Mouse (Mus musculus): Measurements from ENCODE around the gene Tspo2.

Gene Tspo2

DNA sequence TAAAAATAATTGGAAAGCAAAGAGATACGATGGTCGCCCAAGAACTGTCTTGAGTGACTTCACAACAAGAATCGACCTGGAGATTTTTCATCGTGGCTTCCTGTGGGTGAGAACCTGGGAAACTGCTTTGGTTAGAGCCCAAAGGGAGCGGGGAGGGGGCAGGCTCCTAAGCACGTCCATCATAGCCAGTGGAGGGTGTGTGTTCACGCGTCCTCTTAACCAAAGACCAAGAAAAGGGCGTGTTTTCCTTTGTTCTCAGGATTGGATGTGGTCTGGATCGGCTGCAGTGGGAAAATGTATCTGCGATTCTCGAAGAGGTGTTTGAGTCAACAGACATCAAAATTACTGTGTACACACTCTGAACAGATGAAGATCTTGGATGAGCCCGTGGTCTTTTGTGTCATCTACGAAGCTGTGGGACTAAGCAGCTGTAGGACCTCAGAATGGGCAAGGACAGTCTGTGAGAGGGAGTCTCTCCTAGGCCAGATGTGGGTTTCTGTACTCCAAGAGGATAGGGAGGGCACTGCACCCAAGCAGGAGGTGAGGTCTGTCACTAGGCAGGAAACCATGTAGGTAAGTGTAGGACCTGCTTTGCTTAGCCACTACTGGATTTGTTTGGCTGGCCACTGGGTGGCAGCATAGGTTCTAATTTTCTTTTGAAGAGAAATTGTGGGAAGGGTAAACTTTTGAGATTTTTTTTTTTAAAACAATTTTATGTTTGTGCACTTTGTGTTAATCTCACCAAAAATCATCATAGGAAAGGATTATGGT is 34.7 kb downstream of the Tspo2 start:
- DNase-seq: peak; percentile 69

DNA sequence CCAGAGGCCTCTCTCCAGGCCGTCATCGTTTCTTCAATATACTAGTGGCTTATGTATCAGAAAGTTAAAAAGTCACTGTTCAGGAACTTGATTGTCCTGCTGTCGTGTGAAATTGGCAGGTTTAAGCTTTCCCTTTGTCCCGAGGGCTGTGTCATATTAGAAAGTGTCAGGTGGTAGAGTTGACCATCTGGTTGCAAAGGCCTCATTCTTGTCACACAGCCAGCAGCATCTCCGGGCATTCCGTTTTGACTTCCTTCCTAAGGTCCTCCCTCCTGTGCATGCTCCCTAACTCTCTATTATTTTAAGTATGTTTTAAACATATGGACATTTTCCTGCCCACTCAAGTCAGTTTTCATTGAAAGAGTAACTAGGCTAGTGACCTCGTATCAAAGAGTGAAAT is 35.3 kb downstream of the Tspo2 start:
- DNase-seq: no peak

DNA sequence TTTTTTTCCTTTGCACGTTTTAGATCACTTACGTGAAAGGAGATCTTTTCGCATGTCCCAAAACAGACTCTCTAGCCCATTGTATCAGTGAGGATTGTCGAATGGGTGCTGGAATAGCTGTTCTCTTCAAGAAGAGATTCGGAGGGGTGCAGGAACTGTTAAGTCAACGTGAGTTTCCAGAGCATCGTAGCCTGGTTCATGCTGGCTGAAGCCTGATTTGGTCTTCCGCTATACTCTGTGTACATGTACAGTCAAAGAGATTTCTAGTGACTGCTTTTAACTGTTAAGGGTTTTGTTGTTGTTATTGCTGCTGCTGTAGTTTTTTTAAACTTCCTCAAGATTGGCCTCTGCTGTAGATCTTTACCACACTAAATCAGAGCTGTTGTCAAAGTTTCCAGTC is 40.1 kb downstream of the Tspo2 start:
- DNase-seq: no peak

DNA sequence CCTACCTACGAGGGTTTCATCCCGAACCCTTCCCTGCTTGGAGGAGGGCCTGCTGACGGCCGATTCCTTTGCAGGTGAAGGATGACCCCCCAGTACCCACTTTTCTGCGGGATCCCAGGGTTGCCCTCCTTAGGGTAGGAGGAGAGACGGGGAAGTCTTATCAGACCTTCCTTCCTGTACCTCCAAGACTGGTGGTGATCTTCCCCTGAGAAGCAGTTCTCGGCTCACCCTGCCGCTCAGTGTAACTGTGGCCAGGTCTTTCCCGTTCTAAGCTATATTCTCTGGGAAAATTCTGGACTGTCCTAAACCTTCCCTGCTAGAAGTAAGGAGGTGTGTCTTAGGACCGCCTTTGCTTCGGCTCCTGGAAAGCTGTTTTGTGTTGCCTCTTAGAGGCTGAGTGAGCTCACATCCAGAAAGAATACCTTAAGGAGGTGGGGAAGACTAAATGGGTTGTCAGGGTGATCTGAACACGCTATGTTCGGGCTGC is 41.0 kb downstream of the Tspo2 start:
- DNase-seq: no peak

DNA sequence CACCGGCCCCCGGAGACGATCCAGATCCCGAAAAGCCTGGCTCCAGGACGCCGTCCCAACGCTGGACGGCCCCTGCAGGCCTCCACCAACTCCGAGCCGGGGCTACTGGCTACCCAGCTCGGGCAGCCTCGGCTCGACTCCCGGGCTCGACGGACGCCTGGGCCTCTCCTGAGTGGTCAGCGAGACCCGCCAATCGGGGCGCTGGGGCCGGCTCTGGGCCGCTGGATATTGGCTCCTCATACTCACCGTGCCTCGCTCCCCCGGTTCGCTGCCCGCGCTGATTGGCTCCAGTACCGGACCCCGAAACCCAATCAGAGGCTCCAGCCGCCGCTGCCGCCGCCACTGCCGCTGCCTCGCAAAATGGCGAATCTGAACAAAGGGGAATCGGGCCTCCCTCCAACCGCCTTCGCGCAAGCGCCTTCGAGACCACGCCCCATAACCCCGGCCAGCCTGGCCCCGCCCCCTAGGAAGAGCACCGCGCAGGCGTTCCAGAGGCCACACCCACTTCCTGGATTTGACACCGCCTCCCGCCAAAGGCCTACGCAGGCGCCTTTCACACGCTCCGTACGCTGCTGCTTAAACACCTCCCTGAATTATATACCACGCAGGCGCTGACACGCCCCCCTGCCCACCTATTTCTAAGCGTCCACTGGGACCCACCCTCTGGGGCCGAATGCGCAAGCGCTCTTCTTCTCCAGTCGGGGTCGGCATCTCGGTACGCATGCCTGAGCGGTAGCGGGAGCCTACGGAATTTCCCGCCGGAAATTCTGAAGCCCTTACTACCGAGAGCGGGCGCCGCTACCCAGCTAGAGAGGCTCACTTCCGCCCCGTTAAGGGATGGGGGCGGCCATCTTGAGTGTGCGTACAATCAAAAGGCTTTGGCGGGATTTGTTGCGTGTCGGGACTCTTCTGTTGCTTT is 41.7 kb downstream of the Tspo2 start, which contains the start of the genes Nfya and Oard1:
TSS of gene Nfya (minus strand) at position 527 of the 919 bp plus-strand sequence.
TSS of gene Oard1 (plus strand) at position 635 of the 919 bp plus-strand sequence.
- peak; percentile 100 for DNase-seq

DNA sequence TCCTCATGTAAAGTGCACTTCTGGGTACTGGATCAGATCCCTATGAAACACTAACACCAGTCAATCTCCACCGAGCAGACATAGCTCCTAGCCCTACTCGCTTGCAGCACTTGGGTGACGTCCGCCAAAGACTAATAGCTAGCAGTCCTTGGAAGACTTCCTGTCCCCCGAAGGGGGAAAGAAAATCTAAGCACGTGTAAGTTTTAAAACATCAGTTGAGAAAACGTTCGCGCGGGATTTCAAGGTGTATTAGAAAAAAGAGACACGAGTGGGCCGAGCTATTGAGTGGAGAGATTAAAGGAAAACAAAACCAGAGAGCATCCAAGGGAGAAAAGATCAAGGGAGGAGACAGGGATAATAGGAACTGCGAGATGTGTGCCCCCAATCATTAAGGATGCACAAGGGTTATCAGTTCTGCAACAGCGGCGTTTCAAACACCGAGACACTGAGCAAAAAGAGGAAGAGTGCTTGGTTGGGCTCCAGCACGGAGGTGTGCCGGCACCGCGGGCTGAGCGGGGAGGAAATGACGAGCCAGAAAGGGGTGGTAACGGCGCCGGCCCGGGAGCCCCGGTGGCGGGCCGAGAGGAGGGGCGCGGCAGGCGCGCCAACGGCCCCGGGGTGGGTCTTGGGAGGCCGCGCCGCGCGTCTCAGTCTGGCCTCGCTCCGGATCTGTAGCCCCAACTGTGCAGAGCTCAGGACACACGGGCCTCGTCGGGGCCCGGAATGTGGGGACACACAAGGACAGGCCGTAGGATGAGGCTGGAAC is 42.6 kb downstream of the Tspo2 start:
- peak; percentile 84 for DNase-seq

DNA sequence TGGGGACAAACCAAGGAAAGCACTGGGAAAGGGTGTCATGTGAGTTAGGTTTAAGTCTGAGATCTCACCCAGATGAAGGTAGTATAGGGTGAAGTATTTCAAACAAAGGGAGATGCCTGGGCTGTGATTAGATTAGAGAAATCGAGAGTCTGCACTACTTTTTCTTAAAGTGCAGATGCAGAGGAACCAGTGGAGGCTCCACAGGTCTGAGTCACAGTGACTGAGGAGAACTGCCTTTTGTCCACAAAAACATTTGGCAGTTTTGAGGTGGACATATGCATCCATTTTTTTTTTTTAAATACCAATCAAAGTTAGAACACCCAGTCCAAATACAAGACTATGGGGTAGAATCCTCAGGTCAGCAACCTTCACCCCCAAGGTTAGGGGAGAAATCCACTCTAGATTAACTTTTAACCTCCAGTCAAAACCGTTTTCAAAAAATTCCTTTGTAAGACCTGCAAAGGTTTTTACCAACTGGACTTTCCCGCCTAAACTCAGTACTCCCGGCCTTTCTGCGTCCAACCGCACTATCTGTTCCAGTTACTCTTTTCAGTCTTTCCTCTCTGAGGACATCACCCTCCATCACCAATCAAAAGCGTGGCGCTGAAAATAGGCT is 43.3 kb downstream of the Tspo2 start:
- no peak for DNase-seq

DNA sequence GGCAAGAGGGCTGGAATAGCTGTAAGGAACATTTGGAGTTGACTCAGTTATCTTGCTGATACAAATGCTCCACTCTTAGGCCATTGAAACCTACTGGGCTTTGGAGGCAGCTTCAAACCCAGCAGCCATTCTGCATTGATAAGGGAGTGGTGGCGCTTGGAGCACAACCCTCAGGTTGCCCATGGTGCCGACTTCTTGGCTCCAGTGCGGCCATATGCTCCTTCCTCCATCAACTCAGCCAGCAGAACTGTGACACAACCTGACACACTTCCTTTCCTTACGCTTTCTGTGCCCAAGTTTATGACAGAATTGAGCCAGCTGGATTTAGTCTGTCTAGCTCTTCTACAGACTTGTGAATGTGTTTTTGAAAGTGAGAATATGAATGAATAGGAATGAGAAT is 44.2 kb downstream of the Tspo2 start:
- no peak for DNase-seq

DNA sequence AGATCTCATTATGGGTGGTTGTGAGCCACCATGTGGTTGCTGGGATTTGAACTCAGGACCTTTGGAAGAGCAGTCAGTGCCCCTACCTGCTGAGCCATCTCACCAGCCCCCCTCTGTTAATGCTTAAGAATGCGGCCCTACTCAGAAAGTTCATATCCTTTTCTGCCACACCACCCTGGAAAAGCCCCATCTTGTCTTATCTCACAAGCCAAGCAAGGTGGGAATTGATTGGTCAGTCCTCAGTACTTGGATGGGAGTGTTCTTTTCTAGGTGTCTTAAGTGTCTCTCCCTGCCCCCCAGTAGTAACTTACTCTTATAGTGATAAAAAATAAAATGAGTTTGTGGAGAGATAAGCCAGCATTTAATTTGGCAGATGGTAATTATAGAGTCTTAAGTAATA is 46.6 kb downstream of the Tspo2 start:
- no peak for DNase-seq

DNA sequence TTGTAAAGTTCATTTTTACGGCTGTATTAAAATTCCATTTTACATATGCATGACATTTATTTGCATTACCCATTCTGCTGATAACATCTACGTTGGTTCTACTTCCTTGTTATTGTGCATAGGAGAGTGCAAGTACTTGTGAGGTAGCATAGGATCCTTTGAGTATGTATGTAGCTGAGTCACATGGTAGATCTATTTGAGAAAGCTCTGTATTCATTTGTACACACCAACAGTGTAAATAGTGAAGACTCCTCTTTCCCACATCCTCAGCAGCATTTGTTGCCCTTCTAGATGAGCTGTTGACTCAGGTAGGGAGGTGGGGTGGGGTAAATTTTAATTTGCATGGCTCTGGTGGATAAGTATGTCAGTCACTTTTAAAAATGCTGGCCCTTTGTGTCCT is 47.5 kb downstream of the Tspo2 start:
- DNase-seq: no peak

DNA sequence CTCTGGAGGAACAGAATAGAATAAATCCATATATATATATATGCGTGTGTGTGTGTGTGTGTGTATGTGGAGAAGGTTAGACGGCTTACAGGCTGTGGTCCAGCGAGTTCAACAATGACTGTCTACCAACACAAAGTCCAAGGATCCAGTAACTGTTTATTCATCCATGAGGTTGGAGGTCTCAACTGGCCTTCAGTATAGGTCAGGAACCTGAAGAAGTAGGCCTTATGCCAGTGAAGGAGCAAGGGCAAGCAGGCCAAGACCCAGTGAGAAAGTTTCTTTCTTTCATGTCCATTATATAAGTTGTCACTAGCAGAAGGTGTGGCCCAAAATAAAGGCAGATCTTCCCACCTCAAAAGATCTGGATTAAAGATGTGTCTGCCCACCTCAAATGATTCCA is 48.6 kb downstream of the Tspo2 start:
- no peak for DNase-seq

DNA sequence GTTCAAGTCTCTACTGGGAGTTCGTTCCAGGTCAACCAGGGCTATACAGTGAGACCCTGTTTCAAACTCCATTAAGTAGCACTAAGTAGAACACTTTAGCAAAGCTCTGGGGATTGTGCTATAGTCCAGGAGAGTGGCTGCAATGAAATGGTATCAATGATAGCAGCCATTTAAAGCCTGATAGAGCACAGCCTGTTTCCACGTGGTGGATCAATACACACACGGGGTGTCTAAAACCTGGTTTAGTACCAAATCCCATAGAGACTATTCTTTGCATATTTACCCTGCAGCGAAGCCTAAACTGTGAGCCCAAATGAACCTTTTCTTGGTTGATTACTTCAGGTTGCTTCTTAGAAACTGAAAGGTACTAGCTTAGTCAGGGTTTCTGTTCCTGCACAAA is 49.6 kb downstream of the Tspo2 start:
- no peak for DNase-seq

All from retina, postnatal 1 day (tissue).